Mouse (Mus musculus): ENCODE data around the gene Atp1a3. TPM values are rescaled to one million over a fixed set of nuclear protein-coding genes. Genes with fewer than 3 reads are reported as not detected.

Atp1a3 gene
- total RNA-seq, 2 experiments from 2014 or later = 0.43 to 0.72 TPM

GRCm38 (mm10) chr7:25004806-25005205 is 952 bp downstream of the Atp1a3 start:
- intact Hi-C loops (cut with DNase I) = no loop called here
- no peak for DNase-seq

- DNase-seq = no peak
- intact Hi-C loops (cut with DNase I) = no loop called here
These were observed 1.9 kb downstream of the Atp1a3 start for GRCm38 (mm10) chr7:25003820-25004388.

- DNase-seq = no peak
- intact Hi-C loops (cut with DNase I) = no loop called here
These were observed 2.5 kb downstream of the Atp1a3 start for GRCm38 (mm10) chr7:25003291-25003690.

DNA sequence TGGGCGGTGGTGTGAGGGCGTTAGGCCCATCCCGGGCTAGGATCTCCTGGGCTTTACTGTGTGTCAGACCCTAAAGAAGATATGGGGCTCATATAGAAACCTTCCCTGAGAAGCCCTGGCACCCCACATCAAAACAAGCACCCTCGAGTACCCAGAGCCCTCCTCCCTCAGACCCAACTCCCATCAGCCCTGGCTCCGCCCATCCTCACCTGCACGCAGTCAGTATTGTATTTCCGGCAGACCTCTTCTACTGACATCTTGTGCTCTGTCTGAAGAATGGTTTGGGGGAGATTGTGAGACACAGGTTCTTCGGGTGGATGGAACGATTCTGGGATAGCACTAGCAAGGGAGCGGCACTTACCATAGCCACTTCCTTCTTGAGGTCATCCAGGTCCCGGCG is 5.0 kb downstream of the Atp1a3 start:
- intact Hi-C loops (cut with DNase I) = no loop called here
- DNase-seq = no peak

GRCm38 (mm10) chr7:25000211-25000610 is 5.5 kb downstream of the Atp1a3 start:
- DNase-seq = no peak
- intact Hi-C loops (cut with DNase I) = no loop called here

DNA sequence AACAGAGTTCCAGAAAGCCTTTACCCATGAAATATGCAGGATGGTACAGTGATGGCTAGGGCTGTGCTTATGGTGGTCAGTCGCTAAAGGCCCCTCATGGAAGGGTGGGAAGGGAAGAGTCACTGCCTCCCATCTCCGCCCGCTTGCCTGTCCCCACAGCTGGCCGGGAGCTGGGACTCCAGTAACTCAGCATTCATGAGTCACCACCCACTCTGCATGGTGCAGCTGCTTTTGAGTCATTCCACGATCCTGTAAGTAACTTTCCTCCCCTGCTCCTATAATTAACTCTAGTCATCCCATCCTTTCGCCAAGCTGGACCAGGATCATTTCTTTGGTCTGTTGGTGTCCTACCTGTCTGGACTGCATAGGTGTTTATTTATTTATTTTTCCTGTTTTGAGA is 12.7 kb downstream of the Atp1a3 start:
- no peak for DNase-seq
- intact Hi-C loops (cut with DNase I) = no loop called here

DNA sequence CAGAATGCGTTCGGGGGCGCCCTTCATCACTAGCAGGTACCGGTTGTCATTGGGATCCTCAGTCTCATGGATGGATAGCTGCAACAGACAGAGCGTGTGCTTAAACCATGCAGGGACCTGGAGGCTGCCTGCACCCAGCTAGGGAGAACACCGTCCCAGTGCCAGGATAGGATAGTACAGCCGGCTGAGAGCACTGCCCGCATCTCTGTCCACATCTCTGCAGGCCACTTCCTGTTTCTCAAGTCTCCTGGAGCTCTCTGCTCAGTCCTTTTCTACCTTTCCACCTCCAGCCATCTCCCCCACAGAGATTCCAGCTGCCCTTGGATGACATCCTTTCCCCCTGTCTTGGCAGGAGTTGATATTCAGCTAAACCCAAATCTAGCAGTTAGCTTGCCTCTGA is 15.3 kb downstream of the Atp1a3 start:
- no peak for DNase-seq
- intact Hi-C loops (cut with DNase I) = no loop called here

GRCm38 (mm10) chr7:24987941-24988340 is 17.8 kb downstream of the Atp1a3 start:
- no peak for DNase-seq
- intact Hi-C loops (cut with DNase I) = no loop called here

DNA sequence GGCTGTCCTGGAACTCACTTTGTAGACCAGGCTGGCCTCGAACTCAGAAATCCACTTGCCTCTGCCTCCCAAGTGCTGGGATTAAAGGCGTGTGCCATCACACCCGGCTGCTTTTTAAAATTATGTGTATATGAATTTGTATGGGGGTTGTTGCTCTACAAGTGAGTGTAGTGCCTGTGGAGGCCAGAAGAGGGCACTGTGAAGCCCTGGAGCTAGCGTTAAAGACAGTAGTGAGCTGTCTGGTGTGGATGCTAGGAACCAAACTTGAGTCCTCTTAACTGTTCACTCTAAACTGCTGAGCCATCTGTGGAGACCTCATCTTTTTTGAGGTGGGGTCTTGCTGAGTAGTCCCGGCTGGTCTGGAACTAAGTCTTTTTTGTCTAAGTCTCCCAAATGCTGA is 20.0 kb downstream of the Atp1a3 start:
- intact Hi-C loops (cut with DNase I) = no loop called here
- no peak for DNase-seq

DNA sequence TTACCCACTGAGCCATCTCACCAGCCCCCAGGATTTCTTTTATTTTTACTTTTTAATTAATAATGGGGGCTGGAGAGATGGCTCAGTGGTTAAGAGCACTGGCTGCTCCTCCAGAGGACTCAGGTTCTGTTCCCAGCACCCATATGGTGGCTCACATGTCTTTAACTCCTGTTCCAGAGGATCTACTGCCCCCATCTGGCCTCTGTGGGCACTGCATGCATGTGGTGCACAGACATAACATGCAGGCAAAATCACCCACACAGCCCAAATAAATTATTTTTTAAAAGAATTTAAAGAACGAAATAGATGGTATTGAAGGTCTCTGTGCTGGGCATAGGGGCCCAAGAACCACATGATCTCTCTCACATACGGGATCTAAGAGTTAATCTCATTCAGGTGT is 21.5 kb downstream of the Atp1a3 start:
- intact Hi-C loops (cut with DNase I) = no loop called here
- DNase-seq = no peak

GRCm38 (mm10) chr7:24983396-24983795 is 22.4 kb downstream of the Atp1a3 start:
- no peak for DNase-seq
- intact Hi-C loops (cut with DNase I) = no loop called here

DNA sequence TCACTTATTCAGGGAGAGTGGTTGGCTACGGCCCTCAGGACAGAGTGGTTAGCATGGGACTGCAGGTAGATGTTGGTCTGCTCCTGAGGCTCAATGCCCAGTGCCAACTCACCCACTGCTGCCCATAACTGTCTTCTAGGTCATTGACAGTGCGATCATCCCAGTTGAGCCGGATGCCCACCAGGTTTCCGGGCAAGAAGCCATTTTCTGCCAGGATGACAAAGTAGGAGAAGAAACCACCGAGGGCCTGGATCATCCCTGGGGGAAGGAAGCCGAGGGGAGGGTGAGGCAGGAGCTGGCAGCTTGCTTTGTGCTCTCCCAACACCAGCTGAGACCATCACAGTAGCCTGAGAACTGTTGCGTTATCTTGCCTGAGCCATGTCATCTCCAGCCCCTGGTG is 25.3 kb downstream of the Atp1a3 start:
- no peak for DNase-seq
- intact Hi-C loops (cut with DNase I) = no loop called here

- no peak for DNase-seq
- intact Hi-C loops (cut with DNase I) = no loop called here
These were observed 27.0 kb downstream of the Atp1a3 start for GRCm38 (mm10) chr7:24978781-24979180.

GRCm38 (mm10) chr7:24974893-24975595 is 30.7 kb downstream of the Atp1a3 start:
- peak; percentile 17 to 49 for DNase-seq
- intact Hi-C loops (cut with DNase I) = loop anchor here (5.0 kb wide), 1 partner anchor 73 kb away; the partner anchor contains the start of gene Arhgef1

- intact Hi-C loops (cut with DNase I) = loop anchor here (5.0 kb wide), 1 partner anchor 72 kb away; the partner anchor contains the start of gene Arhgef1
- no peak for DNase-seq
These were observed 31.9 kb downstream of the Atp1a3 start for GRCm38 (mm10) chr7:24973902-24974301.

DNA sequence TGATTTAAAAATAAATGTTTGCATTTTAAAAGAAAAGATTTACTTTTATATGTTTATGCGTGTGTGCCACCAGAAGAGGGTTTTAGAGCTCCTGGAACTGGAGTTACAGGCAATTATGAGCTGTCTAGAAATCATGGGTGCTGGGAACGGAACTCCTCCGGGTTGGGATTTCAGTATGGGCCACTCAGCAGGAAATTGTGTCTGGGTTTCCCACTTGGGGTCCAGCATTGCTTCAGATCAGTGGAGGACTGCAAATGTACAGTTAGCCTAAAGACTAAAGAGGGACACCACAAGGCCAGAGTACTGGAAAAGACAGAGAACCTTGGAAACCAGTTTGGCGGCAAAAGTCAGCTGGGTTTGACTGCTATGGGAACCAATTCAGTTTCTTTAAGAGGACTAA is 32.5 kb downstream of the Atp1a3 start:
- DNase-seq = no peak
- intact Hi-C loops (cut with DNase I) = loop anchor here (5.0 kb wide), 1 partner anchor 71 kb away; the partner anchor contains the start of gene Arhgef1

- intact Hi-C loops (cut with DNase I) = loop anchor here (5.0 kb wide), 1 partner anchor 70 kb away; the partner anchor contains the start of gene Arhgef1
- peak; percentile 93 to 95 for DNase-seq
These were observed 33.5 kb downstream of the Atp1a3 start, which contains the start of gene Rabac1 for GRCm38 (mm10) chr7:24971972-24972893. Gene Rabac1 (minus strand): TSS chr7:24972754.

DNA sequence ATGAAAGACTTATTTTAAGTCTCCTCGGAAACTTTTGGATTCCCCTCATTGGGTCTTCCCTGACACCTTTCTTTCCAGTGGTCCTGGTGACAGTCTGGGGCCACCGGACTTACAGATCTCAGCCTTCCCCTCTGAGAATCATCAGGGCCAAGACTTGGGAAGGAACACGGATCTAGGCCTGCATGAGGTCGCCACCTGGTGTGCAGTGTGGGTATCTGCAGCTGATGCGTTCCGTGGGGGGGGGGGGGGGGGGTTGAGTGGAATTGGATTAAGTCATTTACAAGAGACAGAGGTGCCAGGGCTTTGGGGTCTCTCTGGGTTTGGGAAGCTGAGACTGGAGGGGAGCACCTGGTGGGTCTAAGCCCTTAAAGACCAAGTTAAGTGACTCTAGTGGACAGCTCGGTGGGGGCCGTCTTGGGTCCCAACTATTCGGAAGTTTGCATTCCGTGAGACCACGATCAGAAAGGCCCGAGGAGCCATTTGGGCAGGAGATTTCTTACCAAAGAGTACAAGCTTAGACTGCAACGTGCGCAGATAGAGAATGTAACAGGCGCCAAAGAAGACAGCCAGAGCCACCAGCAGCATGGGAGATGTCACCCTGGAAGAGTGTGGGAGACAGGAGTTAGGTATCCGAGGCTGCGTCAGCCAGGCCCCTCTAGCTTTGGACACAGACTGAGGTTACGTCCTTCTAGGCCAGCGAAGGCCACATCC is 34.3 kb downstream of the Atp1a3 start:
- intact Hi-C loops (cut with DNase I) = loop anchor here (5.0 kb wide), 1 partner anchor 69 kb away; the partner anchor contains the start of gene Arhgef1
- DNase-seq = peak; percentile 29 to 58

- intact Hi-C loops (cut with DNase I) = loop anchor here (5.0 kb wide), 1 partner anchor 68 kb away; the partner anchor contains the start of gene Arhgef1
- no peak for DNase-seq
These were observed 35.4 kb downstream of the Atp1a3 start for GRCm38 (mm10) chr7:24970341-24970740.

DNA sequence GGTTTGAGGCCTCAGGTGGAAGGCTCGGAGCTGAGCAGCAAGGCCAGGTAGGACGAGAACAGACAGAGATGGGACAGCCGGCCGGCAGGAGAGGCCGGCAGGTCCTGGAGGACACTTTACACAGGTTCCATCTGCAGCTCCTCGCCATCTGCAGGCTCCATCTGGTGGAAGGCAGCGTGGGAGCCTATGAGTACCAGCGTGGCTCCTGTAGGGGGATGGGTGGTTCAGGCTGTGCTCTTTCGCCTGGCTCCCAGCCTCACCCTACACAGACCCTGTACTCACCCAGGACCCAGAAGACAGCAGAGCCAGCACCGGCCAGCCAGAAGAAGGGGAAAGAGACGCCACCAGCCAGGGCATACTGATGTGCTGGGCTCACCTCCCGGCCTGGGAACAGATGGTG is 36.0 kb downstream of the Atp1a3 start:
- intact Hi-C loops (cut with DNase I) = loop anchor here (5.0 kb wide), 2 partner anchors 68 to 153 kb away; partner anchors contain the start of gene Arhgef1
- no peak for DNase-seq

Measured in heart, postnatal 10 days (tissue).